Mouse (Mus musculus) liver, embryonic 16.5 days (tissue): Measurements from ENCODE around the gene Focad. TPM values are rescaled to one million over a fixed set of nuclear protein-coding genes. Genes with fewer than 3 reads are reported as not detected.

Source experiments
- ATAC-seq: fragments of 200-750 bp; cut with Nextera tagmentation; 2 replicates; pipeline ENCODE4 v1.8.0; 2017; ENCODE audit warnings: low read depth, mild to moderate bottlenecking, moderate number of reproducible peaks, moderate library complexity
- H3K27ac ChIP-seq: fragments of 300-500 bp; sonication (generic); 2 replicates; pipeline ENCODE4 v1.5.1; 2014; ENCODE audit warnings: mild to moderate bottlenecking, low read length
- H3K27me3 ChIP-seq: fragments of 300-500 bp; sonication (generic); 2 replicates; pipeline ENCODE4 v1.6.1; 2014; ENCODE audit warnings: low read depth, low read length, mixed read lengths; ENCODE audit not compliant: control insufficient read depth, insufficient read depth
- H3K36me3 ChIP-seq: fragments of 300-500 bp; sonication (generic); 2 replicates; pipeline ENCODE4 v1.6.1; 2014; ENCODE audit warnings: mild to moderate bottlenecking; ENCODE audit not compliant: control insufficient read depth, insufficient read depth
- H3K4me1 ChIP-seq: fragments of 300-500 bp; sonication (generic); 2 replicates; pipeline ENCODE4 v1.6.1; 2014; ENCODE audit warnings: low read depth, low read length, mixed read lengths; ENCODE audit not compliant: control insufficient read depth
- H3K4me2 ChIP-seq: fragments of 300-500 bp; sonication (generic); 2 replicates; pipeline ENCODE4 v1.6.1; 2014; ENCODE audit warnings: low read depth, low read length, mixed read lengths
- H3K4me3 ChIP-seq: fragments of 300-500 bp; sonication (generic); 2 replicates; pipeline ENCODE4 v1.5.1; 2014; ENCODE audit warnings: low read depth, mild to moderate bottlenecking, low read length
- H3K9ac ChIP-seq: fragments of 300-500 bp; sonication (generic); 2 replicates; pipeline ENCODE4 v1.6.1; 2014; ENCODE audit warnings: low read depth, low read length
- H3K9me3 ChIP-seq: fragments of 300-500 bp; sonication (generic); replicated peaks from 2 replicates; pipeline ENCODE4 v1.6.1; 2016; ENCODE audit warnings: low read length; ENCODE audit not compliant: control insufficient read depth
- WGBS: fragments of 180-500 bp; shearing (Covaris S2); extraction: QIAGEN DNeasy Blood & Tissue Kit; methylation state at CpG from one replicate; pipeline ENCODE4 v1.1.7; 2014; ENCODE audit not compliant: insufficient replicate concordance; 5-methylcytosine and 5-hydroxymethylcytosine counted together
- polyA plus RNA-seq: library from polyadenylated mRNA; unstranded; fragments of >200 nt; fragmentation: Nextera tagmentation; extraction: Ambion mirVana; gene quantifications from 2 replicates; pipeline ENCODE4 v1.2.1, GENCODE M21; 2015

The Focad gene
- polyA plus RNA-seq, 1 experiment from 2014 or later = 8.7 TPM

GRCm38 (mm10) chr4:88194256-88194655 is 99.8 kb downstream of the Focad start:
- Histone ChIP-seq H3K27me3 (no peaks in the 10 kb centered on the region), H3K9ac (no peak overlapping the region), H3K4me3 (no peak overlapping the region), H3K4me2 (no peak overlapping the region), H3K27ac (no peak overlapping the region), H3K9me3 (no peaks in the 10 kb centered on the region), H3K36me3 (no peaks in the 10 kb centered on the region), H3K4me1 (no peaks in the 10 kb centered on the region)
- no peak for ATAC-seq
- 76% methylated on average over 5 of the region's 5 CpGs for whole genome bisulfite sequencing

GRCm38 (mm10) chr4:88195898-88196495 is 101.6 kb downstream of the Focad start:
- Histone ChIP-seq H3K4me3 (no peak overlapping the region), H3K4me2 (no peak overlapping the region), H3K9me3 (no peaks in the 10 kb centered on the region), H3K4me1 (no peaks in the 10 kb centered on the region), H3K27ac (no peak overlapping the region), H3K36me3 (no peaks in the 10 kb centered on the region), H3K27me3 (no peaks in the 10 kb centered on the region), H3K9ac (no peak overlapping the region)
- WGBS = 83% methylated on average over 4 of the region's 4 CpGs
- ATAC-seq = no peak

GRCm38 (mm10) chr4:88196500-88196912 is 102.1 kb downstream of the Focad start:
- Histone ChIP-seq H3K27ac (no peak overlapping the region), H3K9ac (no peak overlapping the region), H3K4me1 (no peaks in the 10 kb centered on the region), H3K4me2 (no peak overlapping the region), H3K9me3 (no peaks in the 10 kb centered on the region), H3K36me3 (no peaks in the 10 kb centered on the region), H3K4me3 (no peak overlapping the region), H3K27me3 (no peaks in the 10 kb centered on the region)
- WGBS = 72% methylated on average over 4 of the region's 4 CpGs
- ATAC-seq = no peak

GRCm38 (mm10) chr4:88197244-88197643 is 102.8 kb downstream of the Focad start:
- no peak overlapping the region for H3K27ac ChIP-seq
- no peak for ATAC-seq

GRCm38 (mm10) chr4:88199186-88199585 is 104.8 kb downstream of the Focad start:
- no peaks in the 10 kb centered on the region for H3K4me1 ChIP-seq
- H3K27me3 ChIP-seq = no peaks in the 10 kb centered on the region
- H3K9me3 ChIP-seq = no peaks in the 10 kb centered on the region
- WGBS = 63% methylated on average over 1 of the region's 1 CpGs
- no peak overlapping the region for H3K4me3 ChIP-seq
- no peak overlapping the region for H3K9ac ChIP-seq
- no peak for ATAC-seq
- H3K36me3 ChIP-seq = no peaks in the 10 kb centered on the region
- no peak overlapping the region for H3K4me2 ChIP-seq
- no peak overlapping the region for H3K27ac ChIP-seq

More at GRCm38 (mm10) chr4:88197244-88197643, 102.8 kb downstream of the Focad start:
- 79% methylated on average over 5 of the region's 5 CpGs for WGBS
- no peaks in the 10 kb centered on the region for H3K36me3 ChIP-seq
- H3K9me3 ChIP-seq = no peaks in the 10 kb centered on the region
- no peaks in the 10 kb centered on the region for H3K4me1 ChIP-seq
- no peaks in the 10 kb centered on the region for H3K27me3 ChIP-seq
- H3K9ac ChIP-seq = no peak overlapping the region
- no peak overlapping the region for H3K4me2 ChIP-seq
- H3K4me3 ChIP-seq = no peak overlapping the region

- H3K27ac ChIP-seq = no peak overlapping the region
- H3K36me3 ChIP-seq = no peaks in the 10 kb centered on the region
- no peak for ATAC-seq
- H3K4me1 ChIP-seq = no peaks in the 10 kb centered on the region
- H3K4me2 ChIP-seq = no peak overlapping the region
- H3K4me3 ChIP-seq = no peak overlapping the region
- WGBS = 41% methylated on average over 4 of the region's 4 CpGs
- H3K9ac ChIP-seq = no peak overlapping the region
- H3K27me3 ChIP-seq = no peaks in the 10 kb centered on the region
- no peaks in the 10 kb centered on the region for H3K9me3 ChIP-seq
Observed at GRCm38 (mm10) chr4:88201047-88201446, 106.6 kb downstream of the Focad start.

GRCm38 (mm10) chr4:88208676-88209075 is 114.2 kb downstream of the Focad start:
- H3K9me3 ChIP-seq = no peaks in the 10 kb centered on the region
- H3K27me3 ChIP-seq = no peaks in the 10 kb centered on the region
- H3K4me1 ChIP-seq = no peaks in the 10 kb centered on the region
- ATAC-seq = no peak
- no peaks in the 10 kb centered on the region for H3K36me3 ChIP-seq
- WGBS = 77% methylated on average over 6 of the region's 6 CpGs
- no peak overlapping the region for H3K9ac ChIP-seq
- no peak overlapping the region for H3K4me3 ChIP-seq
- no peak overlapping the region for H3K4me2 ChIP-seq
- no peak overlapping the region for H3K27ac ChIP-seq

- H3K9me3 ChIP-seq = no peaks in the 10 kb centered on the region
- no peaks in the 10 kb centered on the region for H3K36me3 ChIP-seq
- no peak overlapping the region for H3K27ac ChIP-seq
- H3K4me3 ChIP-seq = no peak overlapping the region
- H3K4me2 ChIP-seq = no peak overlapping the region
- no peak for ATAC-seq
- H3K9ac ChIP-seq = no peak overlapping the region
- 66% methylated on average over 3 of the region's 3 CpGs for WGBS
- no peaks in the 10 kb centered on the region for H3K4me1 ChIP-seq
- H3K27me3 ChIP-seq = no peaks in the 10 kb centered on the region
Observed at GRCm38 (mm10) chr4:88209351-88209814, 115.0 kb downstream of the Focad start.

- Histone ChIP-seq H3K4me2 (no peak overlapping the region), H3K36me3 (no peaks in the 10 kb centered on the region), H3K4me1 (no peaks in the 10 kb centered on the region), H3K9ac (no peak overlapping the region), H3K27ac (no peak overlapping the region), H3K27me3 (no peaks in the 10 kb centered on the region), H3K9me3 (no peaks in the 10 kb centered on the region), H3K4me3 (no peak overlapping the region)
- WGBS = 78% methylated on average over 6 of the region's 6 CpGs
- no peak for ATAC-seq
Observed at GRCm38 (mm10) chr4:88210602-88211001, 116.2 kb downstream of the Focad start.
